ENCODE assay signal across 8 mouse cellular contexts in genomic region chr1:36744268-36744944, GRCm38 (mm10). TPM values are rescaled to one million over a fixed set of nuclear protein-coding genes. Genes with fewer than 3 reads are reported as not detected.
DNase-seq lines count a peak whose midpoint lies in the region; ATAC-seq and TF ChIP-seq lines count a peak whose summit lies in the region.

No protein-coding gene starts in this region.

- H3K36me3 ChIP-seq in intestine, postnatal 0 days (ENCODE audit: control insufficient read depth, insufficient read depth), result no peaks in the 10 kb centered on the region

- H3K4me1 ChIP-seq in intestine, postnatal 0 days (replicated peaks; ENCODE audit: control insufficient read depth, insufficient read depth, low read length), result no peaks in the 10 kb centered on the region

- H3K27ac ChIP-seq in intestine, postnatal 0 days (ENCODE audit: low read depth, low read length), result no peak overlapping the region

- intact Hi-C loops in gastrocnemius, postnatal 36 days (cut with DNase I), result no loop called here
- intact Hi-C loops in left cerebral cortex, postnatal 25 days (cut with DNase I), result no loop called here

- WGBS in intestine, postnatal 0 days, result 19% methylated on average over 17 of the region's 17 CpGs

- DNase-seq in adrenal gland, adult 8-10 months, result peak; percentile 31
- peak; percentile 83 for DNase-seq in embryo, embryonic 10.5 days (ENCODE audit: low spot score)
- peak; percentile 21 to 61 for DNase-seq in gastrocnemius, postnatal 36 days
- peak; percentile 80 to 86 for DNase-seq in left cerebral cortex, postnatal 25 days (ENCODE audit: low spot score in 2 of 2)
- peak; percentile 80 for DNase-seq in mesoderm, embryonic 11.5 days (ENCODE audit: low read depth, low spot score)
- DNase-seq in right cerebral cortex, postnatal 36 days (ENCODE audit: low spot score in 2 of 2), result peak; percentile 68 to 79

- H3K9me3 ChIP-seq in intestine, postnatal 0 days (ENCODE audit: control insufficient read depth), result no peaks in the 10 kb centered on the region

- peaks cover 4% of the 10 kb centered on the region for H3K27me3 ChIP-seq in intestine, postnatal 0 days (replicated peaks; ENCODE audit: control insufficient read depth, insufficient read depth, low read length)

- no peak overlapping the region for H3K9ac ChIP-seq in intestine, postnatal 0 days (ENCODE audit: low read depth, low read length)

- H3K4me3 ChIP-seq in intestine, postnatal 0 days (ENCODE audit: low read depth, low read length), result no peak overlapping the region

- TF ChIP-seq CTCF in intestine, postnatal 0 days (IDR thresholded peaks at IDR 0.05; ENCODE audit: low read depth), result peak; percentile 85

- peak; percentile 28; the same call in 1 of the 2 replicates for ATAC-seq in intestine, postnatal 0 days
- no peak for ATAC-seq in erythroid progenitor cell, adult 5-6 weeks (replicated peaks; ENCODE audit: low FRiP score, poor library complexity, severe bottlenecking)

- H3K4me2 ChIP-seq in intestine, postnatal 0 days (replicated peaks; ENCODE audit: low read depth), result peak overlapping the region; percentile 18; the same call in 1 of the 2 replicates

RNA-seq across cellular contexts. Expression of gene Zap70, which starts 17.2 kb away (rescaled TPM):
- under 1 TPM; 0.22 to 0.77 (median 0.55) TPM for total RNA-seq in adrenal gland, adult 8-10 months (2022)
- under 1 TPM in 1 of 2 experiments, not detected in 1; 0.89 TPM for total RNA-seq in gastrocnemius, postnatal 36 days (2021)
- 0.24 and 0.70 TPM in 2 replicates for polyA plus RNA-seq in intestine, postnatal 0 days (2015; fragmentation: Nextera tagmentation; extraction: Ambion mirVana)
- 1 to 10 TPM; 1.4 to 1.9 TPM for total RNA-seq in left cerebral cortex, postnatal 25 days (2021)
- 0.72 TPM in 1 of 2 replicates, not detected in the other for total RNA-seq in erythroid progenitor cell, adult 5-6 weeks (2015; ENCODE audit: low replicate concordance)
- total RNA-seq in erythroid progenitor cell, adult 5-6 weeks (2017; ENCODE audit: low replicate concordance), result 0.23 and 0.64 TPM in 2 replicates

RNA-seq across cellular contexts. Expression of gene Actr1b, which starts 30.2 kb away (rescaled TPM):
- 100 to 1,000 TPM; 136 to 162 (median 142) TPM for total RNA-seq in adrenal gland, adult 8-10 months (2022)
- 100 to 1,000 TPM; 117 to 148 TPM for total RNA-seq in gastrocnemius, postnatal 36 days (2021)
- polyA plus RNA-seq in intestine, postnatal 0 days (2015; fragmentation: Nextera tagmentation; extraction: Ambion mirVana), result 50.3 and 57.0 TPM in 2 replicates
- total RNA-seq in left cerebral cortex, postnatal 25 days (2021), result 100 to 1,000 TPM; 332 to 370 TPM
- total RNA-seq in erythroid progenitor cell, adult 5-6 weeks (2015; ENCODE audit: low replicate concordance), result 8.0 and 9.4 TPM in 2 replicates
- total RNA-seq in erythroid progenitor cell, adult 5-6 weeks (2017; ENCODE audit: low replicate concordance), result 17.5 and 19.1 TPM in 2 replicates

RNA-seq across cellular contexts. Expression of gene 4933424G06Rik, which starts 34.5 kb away (rescaled TPM):
- not detected for total RNA-seq in adrenal gland, adult 8-10 months (2022)
- total RNA-seq in gastrocnemius, postnatal 36 days (2021), result under 1 TPM in 1 of 2 experiments, not detected in 1; 0.49 TPM
- not detected in 2 replicates for polyA plus RNA-seq in intestine, postnatal 0 days (2015; fragmentation: Nextera tagmentation; extraction: Ambion mirVana)
- total RNA-seq in left cerebral cortex, postnatal 25 days (2021), result 1 to 10 TPM; 1.2 to 2.3 TPM
- not detected in 2 replicates for total RNA-seq in erythroid progenitor cell, adult 5-6 weeks (2015; ENCODE audit: low replicate concordance)
- total RNA-seq in erythroid progenitor cell, adult 5-6 weeks (2017; ENCODE audit: low replicate concordance), result not detected in 2 replicates

RNA-seq across cellular contexts. Expression of gene Cox5b, which starts 53.2 kb away (rescaled TPM):
- total RNA-seq in adrenal gland, adult 8-10 months (2022), result 100 to 1,000 TPM; 436 to 646 (median 493) TPM
- total RNA-seq in gastrocnemius, postnatal 36 days (2021), result 1,000 to 10,000 TPM; 1,244 to 1,300 TPM
- polyA plus RNA-seq in intestine, postnatal 0 days (2015; fragmentation: Nextera tagmentation; extraction: Ambion mirVana), result 1,149 and 1,162 TPM in 2 replicates
- total RNA-seq in left cerebral cortex, postnatal 25 days (2021), result 100 to 1,000 TPM; 591 to 598 TPM
- 138 and 208 TPM in 2 replicates for total RNA-seq in erythroid progenitor cell, adult 5-6 weeks (2015; ENCODE audit: low replicate concordance)
- 116 and 354 TPM in 2 replicates for total RNA-seq in erythroid progenitor cell, adult 5-6 weeks (2017; ENCODE audit: low replicate concordance)

Comparison
In these comparisons a context has a peak if more than half of its experiments do, and no peak if none do; other contexts are left out.
1. DNase-seq: peak in every context shown above with its lines; median percentile 83 in embryo, embryonic 10.5 days; 83 in left cerebral cortex, postnatal 25 days; 80 in mesoderm, embryonic 11.5 days; 74 in right cerebral cortex, postnatal 36 days; 41 in gastrocnemius, postnatal 36 days; 31 in adrenal gland, adult 8-10 months.
2. RNA of gene Actr1b, which starts 30.2 kb away (total RNA-seq): 332 to 370 TPM in left cerebral cortex, postnatal 25 days, 117 to 148 TPM in gastrocnemius, postnatal 36 days and 136 to 162 TPM in adrenal gland, adult 8-10 months; 8.0 to 19.1 TPM in erythroid progenitor cell, adult 5-6 weeks; every median in the first group is over 4 times any median in the second.